Mouse (Mus musculus) liver, adult 2 months (tissue): ENCODE measurements at regions not wholly inside any gene's neighbourhood (a gene's known extent, or its start where the extent isn't known, plus 50 kb on each side); places are given as distances from the start of the nearest gene placed in this dataset.

Experiments used
- CTCF ChIP-seq: fragments of 200-500 bp; IDR thresholded peaks from 2 replicates; pipeline ENCODE4 v1.5.1; 2011; ENCODE audit warnings: low read depth, low read length, control low read depth
- POLR2A ChIP-seq: fragments of 200-500 bp; IDR thresholded peaks from 2 replicates; pipeline ENCODE4 v1.6.1; 2011; ENCODE audit warnings: low read length, control low read depth; ENCODE audit not compliant: insufficient read depth; ENCODE audit errors: extremely low read depth

DNA sequence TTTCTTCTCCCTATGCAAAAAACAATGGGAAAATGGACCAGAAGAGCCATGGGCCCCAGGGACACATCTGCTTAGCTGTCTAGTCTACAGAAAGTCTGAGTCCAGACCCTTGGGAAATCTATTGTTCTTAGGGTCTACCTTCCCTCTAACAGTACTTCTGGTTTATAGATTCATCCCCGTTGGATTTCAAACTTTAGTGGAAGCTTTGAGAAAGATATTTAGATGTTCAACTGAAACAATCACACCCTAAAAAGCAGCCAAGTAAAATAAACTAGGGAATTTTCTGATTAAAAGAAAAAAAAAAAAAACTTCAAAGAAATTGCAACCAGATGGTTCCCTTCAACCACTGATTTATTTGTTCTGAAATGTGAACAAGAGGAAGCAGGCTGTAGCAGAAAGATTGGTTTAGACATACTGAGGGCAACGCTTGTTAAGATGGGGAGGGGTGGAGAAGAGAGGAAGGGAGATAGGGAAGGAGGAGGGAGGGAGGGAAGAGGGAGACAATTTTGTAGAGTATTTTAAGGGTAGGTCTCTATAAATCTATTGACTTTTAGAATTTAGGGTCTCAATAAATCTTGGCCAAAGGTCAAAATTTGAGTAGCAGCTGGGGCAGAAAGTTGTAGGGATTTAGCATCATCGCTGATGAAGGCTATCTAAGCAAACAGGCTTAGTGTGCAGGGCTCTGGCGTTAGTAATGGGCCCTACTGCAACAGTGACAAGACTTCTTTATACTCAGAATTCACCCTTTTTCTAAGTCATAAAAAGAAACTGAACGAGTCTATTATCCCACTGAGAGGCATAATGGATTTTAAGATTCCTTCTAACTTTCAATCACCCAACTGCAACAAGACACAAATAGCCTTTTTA lies 132.3 kb upstream of the Supt20 start:
- TF ChIP-seq CTCF = no peak
- no peak for TF ChIP-seq POLR2A
